Mouse (Mus musculus): Measurements from ENCODE around the gene Zfpm1.
A peak's percentile ranks its signal among the peaks of the same experiment; 100 is the strongest.

Zfpm1 gene

DNA sequence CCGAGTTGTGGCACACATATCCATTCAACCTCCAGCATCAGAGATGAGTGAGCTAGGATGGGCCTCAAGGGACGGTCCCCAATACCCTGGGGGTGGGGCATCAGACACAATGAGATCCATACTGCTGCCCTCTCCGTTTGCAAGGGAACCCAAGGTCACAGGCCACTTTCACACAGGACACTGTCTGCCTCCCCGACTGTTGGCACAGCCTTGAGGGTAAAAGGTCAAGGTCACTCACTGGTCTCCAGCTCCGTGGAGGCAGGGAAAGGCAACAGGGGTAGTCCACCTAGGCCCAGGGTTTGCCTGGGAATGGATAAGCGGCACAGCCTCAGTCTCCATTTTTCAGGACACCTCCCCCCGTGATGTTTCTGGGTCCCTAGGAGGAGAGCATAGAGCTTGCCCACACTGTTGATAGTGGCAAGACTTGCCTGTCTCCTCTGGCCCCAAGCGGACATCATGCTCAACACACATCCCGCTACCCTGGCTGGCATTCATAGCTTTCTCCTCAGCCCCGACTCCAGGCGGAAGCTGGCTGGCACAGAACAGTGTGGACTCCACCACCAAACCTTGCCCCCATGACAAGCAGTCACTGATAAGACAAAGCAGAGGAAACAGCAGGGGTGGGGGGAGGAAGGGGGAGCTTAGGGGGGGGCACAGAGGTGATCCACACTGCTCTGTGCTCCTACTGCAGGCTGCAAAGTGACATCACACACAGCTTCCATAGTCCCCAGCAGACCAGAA lies 7.1 kb upstream of the Zfpm1 start:
- DNase-seq (ENCODE audit: low read depth, low spot score) = no peak

DNA sequence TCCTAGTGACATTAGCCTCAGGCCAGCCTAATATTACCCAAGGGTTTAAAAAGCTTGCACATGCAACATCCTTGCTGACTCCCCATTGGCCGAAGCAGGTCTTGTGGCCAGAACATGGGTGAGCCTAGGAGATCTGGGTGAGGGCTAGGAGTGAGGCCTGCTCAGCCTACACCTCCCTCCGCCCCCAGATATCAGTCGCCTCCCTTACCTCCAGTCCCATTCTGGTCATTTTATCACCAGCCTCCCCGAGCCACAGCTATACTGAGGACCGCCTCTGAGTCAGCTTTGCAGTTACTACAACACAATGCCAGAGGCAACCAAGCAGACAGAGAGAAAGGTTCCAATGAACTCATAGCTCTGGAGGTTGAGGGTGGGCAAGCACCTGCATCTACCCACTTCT lies 5.6 kb upstream of the Zfpm1 start:
- DNase-seq (ENCODE audit: low read depth, low spot score) = no peak

DNA sequence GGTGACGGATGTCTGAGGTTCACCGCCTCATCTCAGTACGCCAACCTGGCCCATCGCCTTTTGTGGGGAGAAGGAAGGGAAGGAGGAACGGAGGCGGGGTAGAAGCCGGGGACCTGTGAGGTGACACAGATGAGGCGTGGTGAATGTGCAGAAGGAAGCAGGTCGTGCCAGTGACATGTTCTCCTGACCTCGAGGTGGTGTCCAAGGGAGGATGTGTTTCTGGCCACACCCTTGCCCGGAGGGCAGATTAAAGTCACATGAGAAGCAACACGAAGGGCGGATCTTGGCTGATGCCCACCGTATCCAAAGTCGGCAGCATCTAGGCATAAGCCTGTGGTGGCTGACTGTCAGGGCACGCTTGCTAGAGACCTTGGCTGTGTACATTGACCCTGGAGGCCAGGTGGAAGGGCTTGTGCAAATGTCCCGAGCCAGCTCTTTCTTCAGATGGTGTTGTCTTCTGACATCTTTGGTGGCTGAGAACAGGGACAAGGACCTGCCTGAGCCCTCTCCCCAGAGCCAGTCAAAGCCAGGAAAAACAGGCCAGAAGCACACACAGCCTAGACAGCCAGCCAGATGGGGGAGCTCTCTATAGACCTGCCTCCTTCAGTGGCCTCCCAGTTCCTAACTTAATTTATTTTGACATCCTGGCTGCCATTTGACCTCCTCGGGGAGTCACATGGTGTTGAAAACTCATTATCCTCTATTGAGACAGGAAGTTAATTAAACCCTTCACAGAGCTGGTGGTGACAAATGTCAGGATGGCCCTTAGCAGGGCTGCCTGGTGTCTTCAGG lies 4.5 kb upstream of the Zfpm1 start:
- DNase-seq (ENCODE audit: low read depth, low spot score) = no peak

DNA sequence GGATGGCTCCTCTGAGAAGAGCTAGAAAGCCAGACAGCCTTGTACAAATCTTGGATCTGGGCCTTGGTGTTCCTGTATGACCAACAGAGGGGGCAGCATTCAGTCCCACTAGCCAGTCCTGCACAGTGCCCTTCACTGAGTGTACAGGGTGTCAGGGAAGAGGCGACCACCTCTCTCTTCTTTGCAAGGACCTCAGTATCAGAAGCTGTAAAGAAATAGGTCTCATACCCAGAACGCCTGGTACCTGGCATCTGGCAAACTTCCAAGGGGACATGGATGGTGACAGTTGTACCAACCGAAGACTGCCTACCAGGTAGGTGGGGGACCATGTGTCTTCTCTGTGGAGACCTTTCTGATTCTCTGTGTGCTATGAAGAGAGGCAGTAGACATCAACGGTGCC lies 1.8 kb upstream of the Zfpm1 start:
- DNase-seq (ENCODE audit: low read depth, low spot score) = no peak

DNA sequence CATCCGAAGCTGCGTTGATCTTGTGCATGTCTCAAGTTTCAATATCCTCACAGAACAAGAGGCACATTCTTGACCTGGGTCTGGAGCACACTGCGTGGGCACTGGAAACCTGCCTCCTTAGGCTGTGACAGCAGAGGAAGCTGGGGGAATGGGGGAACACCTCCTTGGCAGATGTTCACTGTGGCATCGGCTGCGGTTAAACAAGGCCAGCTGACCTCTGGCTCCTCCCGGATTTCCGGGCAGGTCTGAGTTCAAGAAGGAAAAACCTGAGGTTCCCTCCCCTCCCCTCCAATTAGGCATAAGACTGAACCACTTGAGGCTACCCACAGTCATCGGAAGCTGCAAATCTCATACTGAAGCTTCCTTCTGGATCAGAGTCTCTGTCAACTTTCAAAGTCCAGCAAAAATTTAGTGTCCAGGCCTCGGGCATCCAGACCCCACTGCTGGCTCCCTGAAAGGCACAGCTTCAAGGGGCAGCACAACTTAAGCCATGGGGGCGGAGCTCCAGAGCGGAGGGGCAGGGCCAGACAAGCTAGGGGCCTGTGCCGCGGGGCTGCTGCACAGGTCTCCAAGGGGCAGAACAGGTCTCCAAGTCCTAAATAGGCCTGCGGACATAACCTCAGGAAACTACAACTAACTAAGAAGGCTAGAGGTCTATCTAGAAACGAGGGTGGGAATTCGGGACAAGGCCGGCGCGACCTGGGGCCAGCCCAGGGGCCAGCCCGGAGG lies 1.2 kb upstream of the Zfpm1 start:
- DNase-seq (ENCODE audit: low read depth, low spot score) = no peak

DNA sequence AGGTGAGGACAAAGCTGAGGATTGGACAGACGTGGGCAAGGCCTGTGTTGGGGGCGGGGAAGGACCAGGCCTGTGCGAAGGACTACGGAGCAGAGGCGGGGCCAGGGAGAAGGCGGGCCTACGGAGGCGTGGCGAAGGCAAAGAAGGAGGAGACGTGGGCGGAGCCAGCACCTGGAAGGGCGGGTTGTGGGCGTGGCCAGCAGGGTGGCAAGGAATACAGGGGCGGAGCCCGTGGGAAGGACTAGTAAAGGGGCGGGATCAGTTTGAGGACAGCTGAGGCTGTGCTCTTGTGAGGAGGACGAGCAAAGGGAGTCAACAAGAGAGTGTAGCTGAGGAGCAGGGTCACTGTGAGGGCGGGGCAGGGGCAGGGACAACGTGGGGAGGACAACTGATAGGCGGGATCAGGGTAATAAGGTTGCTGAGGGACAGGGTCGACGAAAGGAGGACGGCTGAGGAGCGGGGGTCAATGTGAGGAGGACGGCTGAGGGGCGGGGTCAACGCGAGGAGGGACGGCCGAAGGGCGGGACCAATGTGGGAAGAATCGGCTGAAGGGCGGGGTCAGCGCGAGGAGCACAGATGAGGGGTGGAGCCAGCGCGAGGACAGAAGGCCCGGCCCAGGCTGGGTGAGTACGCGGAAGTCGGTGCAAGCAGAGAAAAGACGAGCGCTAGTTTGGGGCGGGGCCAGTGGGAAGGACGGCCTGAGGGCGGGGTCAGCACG lies 465 bp upstream of the Zfpm1 start:
- DNase-seq (ENCODE audit: low read depth, low spot score) = peak; percentile 98

DNA sequence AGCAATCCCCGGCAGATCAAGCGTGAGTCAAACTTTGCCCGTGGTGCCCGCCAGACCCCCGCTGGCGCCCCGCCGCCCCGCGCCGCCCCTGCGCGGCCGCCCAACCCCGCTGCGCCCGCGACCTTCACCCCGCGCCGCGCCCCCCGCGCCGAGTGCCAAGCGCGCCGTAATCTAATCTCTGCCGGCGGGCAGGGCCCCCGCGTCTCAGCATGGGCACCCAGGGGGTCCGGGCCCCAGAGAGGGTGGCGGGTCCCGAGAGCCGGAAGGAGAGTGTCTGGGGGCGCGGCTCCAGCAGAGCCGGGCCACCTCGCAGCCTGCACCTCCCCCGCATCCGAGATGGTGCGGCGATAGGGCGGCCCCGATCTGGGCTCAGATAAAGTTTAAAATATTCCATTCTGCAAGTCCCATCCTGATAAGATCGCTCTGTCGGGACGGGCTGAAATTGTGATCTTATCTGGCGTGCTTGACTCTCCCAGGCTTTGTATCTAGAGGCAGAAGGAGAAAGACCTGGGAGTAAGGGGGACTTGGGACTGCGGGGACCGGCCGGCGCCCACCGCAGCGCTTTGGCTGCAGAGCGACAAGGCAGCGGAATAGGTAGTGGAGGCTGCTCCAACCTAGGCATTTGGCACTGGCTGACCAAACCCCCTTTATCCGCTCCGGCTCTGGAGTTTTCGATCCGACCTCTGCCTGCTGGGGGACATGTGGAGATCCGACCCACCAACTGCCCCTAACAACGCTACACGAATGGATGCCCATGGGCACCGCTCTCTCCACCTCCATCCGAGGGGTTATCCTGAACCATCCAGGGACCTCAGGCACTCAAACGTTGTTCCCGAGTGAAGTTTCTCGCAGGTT lies 787 bp downstream of the Zfpm1 start:
- DNase-seq (ENCODE audit: low read depth, low spot score) = no peak

DNA sequence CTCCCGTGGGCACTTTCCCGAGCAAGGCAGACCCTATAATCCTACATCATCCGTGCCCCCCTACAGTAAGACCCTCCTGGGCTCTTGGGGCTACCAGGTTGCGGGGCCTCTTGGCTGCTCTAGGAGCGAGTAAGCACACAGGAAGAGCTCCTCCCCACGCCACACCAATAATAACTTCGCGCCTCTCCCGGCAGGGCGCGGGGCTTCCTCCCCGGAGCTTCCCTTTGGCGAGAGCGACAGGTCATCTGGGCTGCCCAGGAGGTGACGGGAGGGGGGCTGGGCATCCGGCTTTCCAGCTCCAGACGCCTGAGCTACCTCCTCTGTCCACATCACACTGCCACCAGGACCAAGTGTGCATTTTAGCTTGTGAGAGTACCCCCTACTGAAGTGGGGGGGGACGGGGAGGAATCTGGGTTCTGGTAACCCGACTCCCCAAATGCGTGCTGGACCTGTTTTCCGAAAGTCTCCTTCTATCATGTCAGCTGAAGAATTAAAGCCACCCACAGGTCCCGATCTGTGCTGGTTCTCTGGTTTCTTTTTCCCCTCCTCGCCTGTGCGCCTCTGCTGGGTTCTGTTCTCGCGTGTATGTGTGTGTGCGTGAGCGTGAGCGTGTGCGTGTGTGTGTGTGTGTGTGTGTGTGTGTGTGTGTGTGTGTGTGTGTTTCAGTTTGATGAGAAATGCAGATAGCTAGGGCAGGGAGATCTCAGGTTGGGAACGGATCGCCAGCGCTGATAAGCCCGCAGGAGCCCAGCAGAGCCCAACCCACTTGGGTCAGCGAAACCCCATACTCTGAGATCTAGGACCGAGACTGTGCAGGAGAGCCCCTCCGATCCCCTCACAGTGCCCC lies 1.6 kb downstream of the Zfpm1 start:
- DNase-seq (ENCODE audit: low read depth, low spot score) = peak; percentile 62

DNA sequence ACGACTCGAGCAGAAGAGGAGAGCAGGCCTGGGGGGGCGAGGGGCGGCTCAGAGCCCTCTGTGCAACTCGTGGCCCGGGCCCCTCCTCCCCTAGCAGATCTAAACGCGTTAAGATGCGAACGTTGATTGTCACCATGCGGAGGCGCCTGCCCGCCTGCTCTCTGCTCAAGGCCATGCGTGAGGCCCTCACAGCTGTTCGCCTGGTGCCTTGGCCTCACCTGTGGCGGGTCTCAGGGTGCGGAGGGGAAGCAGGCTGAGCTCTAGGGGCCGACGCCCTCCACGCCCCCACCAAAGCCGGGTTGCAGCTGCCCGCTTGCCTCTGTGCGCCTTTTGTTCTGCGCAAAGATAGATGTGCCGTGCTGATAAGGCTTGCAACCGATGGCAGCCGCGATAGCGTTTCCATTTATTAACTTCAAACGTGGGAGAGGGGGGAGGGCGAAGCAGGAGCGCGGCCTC lies 2.3 kb downstream of the Zfpm1 start:
- no peak for DNase-seq (ENCODE audit: low read depth, low spot score)

DNA sequence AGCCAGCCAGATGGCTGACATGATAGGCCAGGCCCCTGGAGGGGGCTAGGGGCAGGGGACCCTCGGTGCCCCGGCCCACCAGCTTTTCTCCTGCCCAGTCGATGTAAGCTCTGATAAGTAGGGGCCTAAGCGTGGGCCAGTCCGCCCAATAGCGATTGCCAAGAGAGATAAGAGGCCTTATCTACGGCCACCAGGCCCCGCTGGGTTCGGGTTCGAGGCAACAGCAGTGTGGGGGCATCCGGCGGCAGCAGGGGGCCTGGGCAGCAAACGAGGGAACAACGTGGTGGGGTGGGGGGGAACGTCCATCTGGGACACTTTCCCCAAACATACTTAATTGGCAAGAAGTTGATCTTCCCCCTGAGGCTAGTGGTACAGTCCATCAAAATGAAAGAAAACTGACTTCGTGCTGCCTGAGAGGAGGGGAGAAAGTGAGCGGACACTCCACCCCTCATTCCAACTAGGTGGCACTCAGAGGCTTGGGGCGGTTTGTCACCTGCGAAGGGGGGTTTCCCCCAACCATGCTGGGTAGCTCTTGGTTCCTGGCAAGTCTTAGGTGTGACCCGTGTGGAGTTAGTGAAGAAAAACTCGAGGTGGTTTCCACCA lies 2.8 kb downstream of the Zfpm1 start:
- DNase-seq (ENCODE audit: low read depth, low spot score) = no peak

DNA sequence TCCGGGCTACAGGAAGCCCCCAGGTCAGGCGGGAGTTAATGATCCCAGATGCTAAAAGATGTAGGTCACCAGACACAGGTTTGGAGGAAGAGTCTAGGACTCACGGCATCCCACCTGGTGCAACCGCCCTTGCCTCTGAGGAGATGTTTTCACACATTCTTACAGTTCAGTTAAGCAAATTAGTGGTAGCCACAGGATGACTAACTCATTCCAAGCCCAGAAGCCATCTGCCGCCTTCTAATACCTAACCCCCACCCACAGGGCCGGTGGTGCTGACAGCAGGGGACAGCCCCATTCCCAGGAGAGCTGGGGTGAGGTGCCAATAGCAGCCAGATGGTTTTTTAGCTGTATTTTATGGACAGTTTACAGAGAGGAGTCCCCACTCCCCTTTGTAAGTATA lies 3.8 kb downstream of the Zfpm1 start:
- no peak for DNase-seq (ENCODE audit: low read depth, low spot score)

DNA sequence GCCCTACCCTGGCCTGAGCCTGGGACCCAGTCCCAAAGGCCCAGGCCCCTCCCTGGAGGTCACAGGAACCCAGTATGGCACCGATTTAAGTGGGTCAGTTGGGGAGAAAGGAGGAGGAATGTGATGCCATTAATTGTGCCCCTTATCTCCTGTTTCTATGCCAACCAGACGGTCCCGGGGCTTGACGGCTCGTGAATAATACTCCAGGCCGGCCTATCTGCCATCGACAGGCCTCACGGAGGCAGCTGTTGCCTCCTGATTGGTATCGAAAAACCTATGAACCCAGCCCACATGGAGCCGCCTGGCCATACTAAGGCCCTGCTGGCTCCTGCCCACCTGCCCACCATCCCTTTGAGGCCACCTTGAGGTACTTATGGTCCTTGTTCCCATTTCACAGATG lies 5.0 kb downstream of the Zfpm1 start:
- no peak for DNase-seq (ENCODE audit: low read depth, low spot score)

DNA sequence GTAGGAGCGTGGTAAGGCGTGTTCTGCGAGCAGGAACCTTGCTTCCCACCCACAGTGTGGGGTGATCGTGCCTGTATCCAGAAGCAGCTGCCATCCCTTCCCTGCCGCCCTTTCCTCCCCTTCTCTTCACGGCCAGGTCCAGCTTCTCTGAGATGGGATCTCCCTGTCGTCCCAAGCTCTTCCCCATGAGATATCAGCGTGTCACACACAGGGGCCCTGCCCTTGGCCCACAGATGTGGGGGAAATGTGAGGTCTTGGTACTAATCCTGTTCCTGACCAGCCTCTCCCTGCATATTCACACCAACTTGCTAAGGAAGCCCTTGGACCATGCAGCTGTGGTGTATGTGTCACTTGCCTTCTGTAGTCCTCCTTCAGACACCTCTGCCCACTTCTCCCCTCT lies 5.8 kb downstream of the Zfpm1 start:
- no peak for DNase-seq (ENCODE audit: low read depth, low spot score)

DNA sequence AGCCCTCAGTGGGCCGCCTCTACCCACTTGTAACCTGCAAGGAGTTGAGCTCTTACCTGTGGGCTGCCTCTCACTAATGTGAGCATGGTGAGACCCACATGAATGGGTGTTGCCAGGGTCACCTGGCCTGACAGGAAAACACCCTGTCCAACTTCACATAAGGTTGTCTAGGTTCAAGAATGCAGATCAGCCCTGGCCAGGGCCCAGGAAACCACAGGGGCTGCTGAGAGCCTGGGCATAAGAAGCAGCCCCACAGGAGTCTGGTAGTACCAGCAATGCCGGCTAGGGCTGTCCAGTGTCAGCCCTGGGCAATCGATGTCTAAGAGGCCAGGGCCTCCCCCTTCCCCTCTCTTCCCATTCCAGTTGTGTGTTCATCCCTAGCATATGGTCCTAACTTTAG lies 6.4 kb downstream of the Zfpm1 start:
- no peak for DNase-seq (ENCODE audit: low read depth, low spot score)

DNA sequence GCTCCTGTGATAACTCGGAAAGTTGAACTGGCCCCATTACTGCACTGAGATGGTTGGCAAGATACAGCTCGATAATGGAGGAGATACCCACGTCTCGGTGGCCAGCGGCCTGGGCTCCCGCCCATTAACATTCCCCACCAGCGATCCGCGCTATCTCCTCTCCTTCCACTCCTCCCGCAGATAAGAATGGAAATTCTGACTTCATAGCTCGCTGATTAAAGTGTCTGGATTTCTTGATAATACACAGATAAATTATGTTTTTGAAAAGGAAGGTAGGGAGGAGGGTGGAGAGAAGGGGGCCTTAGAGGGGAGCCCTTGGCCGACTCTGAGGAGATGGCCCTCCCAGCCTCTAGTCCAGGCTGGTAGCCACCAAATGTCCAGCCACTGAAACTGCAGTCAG lies 9.1 kb downstream of the Zfpm1 start:
- DNase-seq (ENCODE audit: low read depth, low spot score) = no peak

DNA sequence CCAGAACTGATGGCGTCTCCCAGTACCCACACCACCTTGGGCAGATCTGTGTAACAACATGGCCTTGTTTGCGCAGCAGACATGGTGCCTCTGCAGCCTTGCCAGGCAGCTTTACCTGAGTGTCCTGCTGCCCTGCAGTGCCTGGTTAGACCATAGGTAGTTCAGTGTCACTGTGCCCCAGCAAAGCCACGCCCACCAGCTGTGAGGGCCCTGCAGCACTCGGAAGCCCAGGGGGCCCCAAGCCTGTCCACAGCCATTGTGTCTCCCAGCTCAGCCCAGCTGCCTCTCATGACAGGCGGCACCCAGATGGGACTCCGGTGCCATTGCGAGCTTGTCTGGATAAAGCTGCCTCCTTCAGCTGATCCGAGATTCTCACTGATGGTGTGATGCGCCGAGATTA lies 9.6 kb downstream of the Zfpm1 start:
- no peak for DNase-seq (ENCODE audit: low read depth, low spot score)

DNA sequence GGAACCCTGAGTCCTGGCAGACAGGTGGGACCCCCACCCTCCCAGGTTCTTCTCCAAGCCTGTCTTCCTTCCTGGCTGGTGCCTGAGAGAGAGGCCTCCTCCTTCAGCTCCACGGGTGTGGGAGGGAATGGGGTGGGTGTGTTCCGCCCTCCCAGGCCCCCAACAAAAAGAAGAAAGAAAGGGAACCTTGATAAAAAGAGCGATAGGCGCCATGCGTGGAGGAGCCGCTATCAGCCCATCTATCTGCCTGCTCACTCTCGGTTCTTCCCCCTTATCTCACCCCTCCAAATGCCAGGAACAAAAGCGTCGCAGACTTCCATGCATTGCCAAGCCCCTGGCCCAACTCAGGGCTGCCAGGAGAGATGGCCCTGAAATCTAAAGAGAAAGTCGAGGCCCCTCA lies 11.5 kb downstream of the Zfpm1 start:
- no peak for DNase-seq (ENCODE audit: low read depth, low spot score)

DNA sequence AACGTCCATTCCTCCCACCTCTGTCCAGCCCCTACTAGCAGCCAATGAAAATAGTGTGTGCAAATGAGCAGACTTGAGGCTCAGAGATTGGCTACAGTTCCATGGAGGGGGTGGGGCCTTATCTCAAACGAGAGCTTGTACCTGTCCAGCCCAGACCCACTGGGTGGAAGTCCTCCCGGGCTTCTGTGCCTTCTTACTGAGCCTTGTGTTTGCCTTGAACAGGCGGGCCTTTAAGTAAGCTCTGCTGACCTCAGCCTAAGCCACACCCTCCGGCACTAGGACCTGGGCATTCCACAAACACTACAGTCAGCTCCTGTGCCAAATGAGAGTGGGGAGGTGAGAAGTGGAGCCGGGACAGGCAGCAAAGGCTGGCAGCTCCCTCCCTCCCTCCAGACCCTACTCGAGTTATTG lies 12.3 kb downstream of the Zfpm1 start:
- no peak for DNase-seq (ENCODE audit: low read depth, low spot score)

DNA sequence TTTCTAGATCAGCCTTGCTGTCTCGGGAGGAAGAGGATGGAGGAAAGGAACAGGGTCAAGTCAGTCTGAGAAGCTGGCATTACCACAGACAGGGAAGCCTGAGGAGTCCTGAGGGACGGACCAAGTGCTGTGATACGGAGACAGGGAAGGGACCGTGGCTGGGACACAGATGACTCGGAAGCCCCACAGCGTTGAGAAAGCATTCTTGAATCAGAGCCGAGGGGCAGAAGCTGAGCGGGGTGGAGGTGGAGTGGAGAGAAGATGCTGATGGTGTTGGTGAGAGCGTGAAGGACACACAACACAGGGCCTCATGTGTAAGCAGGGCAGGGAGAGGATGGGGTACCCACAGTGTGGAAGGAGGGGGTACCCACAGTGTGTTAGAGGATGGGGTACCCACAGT lies 13.4 kb downstream of the Zfpm1 start:
- DNase-seq (ENCODE audit: low read depth, low spot score) = no peak
